Comparison of ENCODE assay signal across 8 mouse cellular contexts in genomic region chr10:61648737-61649645, GRCm38 (mm10). TPM values are rescaled to one million over a fixed set of nuclear protein-coding genes. Genes with fewer than 3 reads are reported as not detected.
DNase-seq lines count a peak whose midpoint lies in the region; ATAC-seq lines count a peak whose summit lies in the region.

No protein-coding gene starts in this region.

- H3K4me1 ChIP-seq in brown adipose tissue, adult 24 weeks (ENCODE audit: control insufficient read depth, insufficient read depth, insufficient read length, low read length): peaks cover 6% of the 10 kb centered on the region
- peaks cover 17% of the 10 kb centered on the region for H3K4me1 ChIP-seq in limb, embryonic 15.5 days
- peaks cover 12% of the 10 kb centered on the region for H3K4me1 ChIP-seq in neural tube, embryonic 12.5 days

- no peaks in the 10 kb centered on the region for H3K9me3 ChIP-seq in limb, embryonic 15.5 days
- no peaks in the 10 kb centered on the region for H3K9me3 ChIP-seq in neural tube, embryonic 12.5 days

- no peak for ATAC-seq in limb, embryonic 15.5 days (ENCODE audit: insufficient number of reproducible peaks, low FRiP score, low TSS enrichment, low read depth)
- ATAC-seq in neural tube, embryonic 12.5 days (ENCODE audit: low FRiP score, low read depth): peak; percentile 45

- WGBS in limb, embryonic 15.5 days: 1% methylated on average over 49 of the region's 49 CpGs
- WGBS in neural tube, embryonic 12.5 days: 1% methylated on average over 45 of the region's 49 CpGs

- peak overlapping the region; percentile 74 for H3K9ac ChIP-seq in limb, embryonic 15.5 days
- H3K9ac ChIP-seq in neural tube, embryonic 12.5 days: peak overlapping the region; percentile 89

- peak overlapping the region; percentile 81 for H3K4me3 ChIP-seq in brown adipose tissue, adult 24 weeks (ENCODE audit: insufficient read depth, low read depth, low read length)
- peak overlapping the region; percentile 74 for H3K4me3 ChIP-seq in limb, embryonic 15.5 days
- peak overlapping the region; percentile 81 for H3K4me3 ChIP-seq in neural tube, embryonic 12.5 days

- H3K27ac ChIP-seq in brown adipose tissue, adult 24 weeks (replicated peaks; ENCODE audit: low read depth, low read length): no peak overlapping the region
- H3K27ac ChIP-seq in limb, embryonic 15.5 days: peak overlapping the region; percentile 78
- H3K27ac ChIP-seq in neural tube, embryonic 12.5 days: peak overlapping the region; percentile 68; the same call in 1 of the 2 replicates

- DNase-seq in retina, adult 2 months (ENCODE audit: low read depth, low spot score): peak; percentile 30
- no peak for DNase-seq in retina, postnatal 1 day
- DNase-seq in heart, postnatal 4 days: peak; percentile 14
- no peak for DNase-seq in right cerebral cortex, adult 18-20 months
- no peak for DNase-seq in layer of hippocampus, postnatal 10 days (ENCODE audit: low spot score in 2 of 2)

- no peaks in the 10 kb centered on the region for H3K27me3 ChIP-seq in limb, embryonic 15.5 days
- H3K27me3 ChIP-seq in neural tube, embryonic 12.5 days (replicated peaks): no peaks in the 10 kb centered on the region

- H3K4me2 ChIP-seq in limb, embryonic 15.5 days: peak overlapping the region; percentile 86
- peak overlapping the region; percentile 93 for H3K4me2 ChIP-seq in neural tube, embryonic 12.5 days (replicated peaks)

- peaks cover 11% of the 10 kb centered on the region for H3K36me3 ChIP-seq in limb, embryonic 15.5 days
- peaks cover 6% of the 10 kb centered on the region for H3K36me3 ChIP-seq in neural tube, embryonic 12.5 days

RNA-seq across cellular contexts. Expression of gene Ppa1, which starts 0.6 kb away (rescaled TPM):
- polyA plus RNA-seq in brown adipose tissue, adult 24 weeks (2012; ENCODE audit: insufficient read depth, insufficient read length, missing spikeins): 159 and 188 TPM in 2 replicates
- total RNA-seq in heart, postnatal 4 days (2021): 10 to 100 TPM; 55.2 to 61.6 TPM
- 171 and 176 TPM in 2 replicates for polyA plus RNA-seq in limb, embryonic 15.5 days (2015; fragmentation: Nextera tagmentation; extraction: Ambion mirVana)
- polyA plus RNA-seq in neural tube, embryonic 12.5 days (2016; fragmentation: Nextera tagmentation; extraction: Ambion mirVana): 207 and 219 TPM in 2 replicates
- 100 to 1,000 TPM; 117 to 126 TPM for total RNA-seq in layer of hippocampus, postnatal 10 days (2021)

RNA-seq across cellular contexts. Expression of gene Sar1a, which starts 31.1 kb away (rescaled TPM):
- 79.8 and 89.1 TPM in 2 replicates for polyA plus RNA-seq in brown adipose tissue, adult 24 weeks (2012; ENCODE audit: insufficient read depth, insufficient read length, missing spikeins)
- 100 to 1,000 TPM; 151 to 153 TPM for total RNA-seq in heart, postnatal 4 days (2021)
- polyA plus RNA-seq in limb, embryonic 15.5 days (2015; fragmentation: Nextera tagmentation; extraction: Ambion mirVana): 323 and 343 TPM in 2 replicates
- 212 and 220 TPM in 2 replicates for polyA plus RNA-seq in neural tube, embryonic 12.5 days (2016; fragmentation: Nextera tagmentation; extraction: Ambion mirVana)
- total RNA-seq in layer of hippocampus, postnatal 10 days (2021): 100 to 1,000 TPM; 127 TPM

RNA-seq across cellular contexts. Expression of gene Tysnd1, which starts 46.3 kb away (rescaled TPM):
- polyA plus RNA-seq in brown adipose tissue, adult 24 weeks (2012; ENCODE audit: insufficient read depth, insufficient read length, missing spikeins): 47.1 and 58.6 TPM in 2 replicates
- total RNA-seq in heart, postnatal 4 days (2021): 10 to 100 TPM; 21.0 to 22.6 TPM
- polyA plus RNA-seq in limb, embryonic 15.5 days (2015; fragmentation: Nextera tagmentation; extraction: Ambion mirVana): 31.0 and 33.1 TPM in 2 replicates
- 38.6 and 40.9 TPM in 2 replicates for polyA plus RNA-seq in neural tube, embryonic 12.5 days (2016; fragmentation: Nextera tagmentation; extraction: Ambion mirVana)
- total RNA-seq in layer of hippocampus, postnatal 10 days (2021): 10 to 100 TPM; 30.8 to 34.4 TPM

RNA-seq across cellular contexts. Expression of gene Npffr1, which starts 53.7 kb away (rescaled TPM):
- 0.42 and 0.99 TPM in 2 replicates for polyA plus RNA-seq in brown adipose tissue, adult 24 weeks (2012; ENCODE audit: insufficient read depth, insufficient read length, missing spikeins)
- under 1 TPM in 1 of 2 experiments, not detected in 1; 0.07 TPM for total RNA-seq in heart, postnatal 4 days (2021)
- 0.12 TPM in 2 replicates for polyA plus RNA-seq in limb, embryonic 15.5 days (2015; fragmentation: Nextera tagmentation; extraction: Ambion mirVana)
- 0.22 and 0.25 TPM in 2 replicates for polyA plus RNA-seq in neural tube, embryonic 12.5 days (2016; fragmentation: Nextera tagmentation; extraction: Ambion mirVana)
- total RNA-seq in layer of hippocampus, postnatal 10 days (2021): 1 to 10 TPM; 4.1 to 4.5 TPM

Comparison
In these comparisons a context has a peak if more than half of its experiments do, and no peak if none do; other contexts are left out.
1. DNase-seq: peak in retina, adult 2 months (single experiment) and heart, postnatal 4 days (single experiment); none in retina, postnatal 1 day (single experiment), right cerebral cortex, adult 18-20 months (single experiment) and layer of hippocampus, postnatal 10 days (0 of 2).
2. Peak in every context shown above with its lines, with median percentiles within 50 percentile points of each other: H3K4me3 ChIP-seq.